Mouse (Mus musculus) c-Kit-positive CD71-positive TER-119-positive erythroid progenitor cells, embryonic 14.5 days (primary cell): ENCODE results near the gene Olfr1259.
"Not testable (repeated sequence)": the region's sequence is repeated elsewhere in the genome, so short reads cannot be mapped to it uniquely, and the experiment has no call there.

Source experiments
- DNase-seq: peaks from one replicate; pipeline ENCODE4 v3.0.0-alpha.2; 2013; ENCODE audit warnings: low spot score

The Olfr1259 gene

GRCm38 (mm10) chr2:89948564-89948963 is at the start of gene Olfr1259:
Gene Olfr1259 (minus strand): TSS chr2:89948664.
- no peak for DNase-seq

DNA sequence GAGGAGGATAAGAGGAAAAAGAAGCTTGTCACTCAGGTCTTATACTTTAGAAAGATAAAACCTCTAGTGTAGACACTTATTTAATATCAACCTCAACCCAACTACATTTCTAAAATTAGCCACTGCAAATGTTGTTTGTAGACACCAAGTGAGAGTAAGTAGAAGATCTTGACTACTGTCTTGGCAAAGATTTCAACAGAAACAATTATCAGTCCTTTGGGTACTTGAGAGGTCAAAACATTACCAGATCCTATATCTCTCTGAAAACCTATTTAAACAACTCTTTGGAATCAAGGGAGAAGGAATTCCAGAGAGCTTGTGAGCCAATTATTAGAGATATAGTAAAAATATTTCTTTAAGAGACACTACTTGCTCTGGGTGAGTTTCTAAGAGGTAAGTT is 42.5 kb upstream of the Olfr1259 start, which contains the start of gene Olfr1261:
TSS of gene Olfr1261 (plus strand) at position 301 of the 400 bp plus-strand sequence.
- no peak for DNase-seq

GRCm38 (mm10) chr2:89977709-89978108 is 29.2 kb upstream of the Olfr1259 start:
- no peak for DNase-seq

DNA sequence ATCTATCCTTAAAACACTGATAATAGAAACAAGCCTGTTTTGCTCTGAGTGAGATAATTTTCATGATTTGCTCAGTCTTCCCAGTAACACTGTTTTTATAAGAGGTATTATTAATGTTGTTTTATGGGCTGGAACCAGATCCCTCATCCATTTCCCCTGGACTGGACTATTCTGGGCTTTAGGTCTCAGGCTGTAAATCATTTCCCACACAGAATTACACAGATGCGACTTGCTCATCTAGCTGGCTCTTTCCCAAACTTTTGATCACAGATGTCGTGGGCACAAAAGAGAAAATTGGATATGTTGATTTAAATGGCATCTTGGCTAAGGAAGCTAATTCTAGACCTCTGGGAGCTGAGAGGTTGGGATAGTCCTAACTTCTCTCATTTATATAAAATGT is 25.7 kb upstream of the Olfr1259 start, which contains the start of gene Olfr1260:
TSS of gene Olfr1260 (plus strand) at position 157 of the 400 bp plus-strand sequence.
- DNase-seq, result no peak

GRCm38 (mm10) chr2:89927009-89927408 is 21.5 kb downstream of the Olfr1259 start, which contains the start of gene Olfr1258:
Gene Olfr1258 (plus strand): TSS chr2:89927309.
- DNase-seq, result no peak

GRCm38 (mm10) chr2:89912616-89913015 is 35.8 kb downstream of the Olfr1259 start:
- DNase-seq, result not testable (repeated sequence)
